Mouse (Mus musculus) macrophage (primary cell): ENCODE data around the gene Fam166b. TPM values are rescaled to one million over a fixed set of nuclear protein-coding genes. Genes with fewer than 3 reads are reported as not detected.

ENCODE experiments used
- H3K27ac ChIP-seq: fragments of 350-480 bp; formaldehyde crosslinking; 2 replicates; pipeline ENCODE4 v1.9.0; 2021
- H3K36me3 ChIP-seq: fragments of 350-480 bp; formaldehyde crosslinking; 2 replicates; pipeline ENCODE4 v1.9.0; 2021; ENCODE audit errors: inconsistent target
- H3K4me3 ChIP-seq: fragments of 350-480 bp; formaldehyde crosslinking; 2 replicates; pipeline ENCODE4 v1.9.0; 2021; ENCODE audit errors: inconsistent target
- H3K79me2 ChIP-seq: fragments of 350-480 bp; formaldehyde crosslinking; 2 replicates; pipeline ENCODE4 v1.9.0; 2021; ENCODE audit errors: inconsistent target
- WGBS: methylation state at CpG from one replicate; pipeline ENCODE4 v1.1.7; 2026; ENCODE audit warnings: inconsistent platforms; ENCODE audit not compliant: missing documents; 5-methylcytosine and 5-hydroxymethylcytosine counted together
- polyA plus RNA-seq: library from polyadenylated mRNA; stranded (reverse); fragments of 250-400 nt; gene quantifications from 3 replicates; pipeline ENCODE4 v1.2.4, GENCODE M21; 2018; ENCODE audit warnings: inconsistent platforms

Fam166b gene
- polyA plus RNA-seq, 1 experiment from 2014 or later, result not detected

DNA sequence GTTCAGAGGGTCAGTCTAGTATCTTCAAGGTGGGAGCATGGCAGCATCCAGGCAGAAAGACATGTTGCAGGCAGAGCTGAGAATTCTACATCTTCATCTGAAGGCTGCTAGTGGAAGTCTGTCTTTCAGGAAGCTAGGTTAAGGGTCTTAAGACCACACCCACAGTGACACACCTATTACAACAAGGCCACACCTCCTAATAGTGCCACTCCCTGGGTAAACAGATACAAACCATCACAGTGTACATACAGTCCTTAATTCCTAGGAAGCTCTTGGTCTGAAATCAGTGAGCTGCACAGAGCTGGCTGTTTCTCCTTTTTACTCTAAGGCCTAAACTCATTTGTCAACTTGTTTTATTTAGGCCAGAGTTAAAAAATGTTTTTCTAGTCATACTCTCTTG, 42.0 kb downstream of the Fam166b start:
- H3K36me3 ChIP-seq, result 0 out of 2 replicates have a peak, but pooled peaks cover 11% of the 10 kb centered on the region
- H3K79me2 ChIP-seq, result peaks cover 95% of the 10 kb centered on the region
- no peak overlapping the region for H3K27ac ChIP-seq

DNA sequence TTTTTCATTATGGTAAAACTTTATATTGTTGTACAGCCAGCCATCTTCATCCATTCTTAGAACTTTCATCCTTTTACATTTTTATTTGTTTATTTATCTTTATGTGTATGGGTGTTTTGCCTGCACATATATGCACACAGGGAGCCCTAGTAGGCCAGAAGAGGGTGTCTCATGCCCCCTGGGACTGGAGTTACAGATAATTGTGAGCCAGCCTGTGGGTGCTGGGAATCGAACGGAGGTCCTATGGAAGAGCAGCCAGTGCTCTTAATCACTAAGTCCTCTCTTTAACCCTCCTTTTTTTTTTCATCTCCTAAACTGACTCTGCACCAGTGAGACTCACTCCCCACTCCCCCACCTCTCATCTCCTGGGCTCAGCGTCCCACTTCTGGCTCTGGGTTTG, 44.4 kb downstream of the Fam166b start:
- H3K79me2 ChIP-seq, result peaks cover 83% of the 10 kb centered on the region
- WGBS, result 91% methylated on average over 3 of the region's 3 CpGs
- peak overlapping the region; percentile 64 for H3K4me3 ChIP-seq
- H3K36me3 ChIP-seq, result 0 out of 2 replicates have a peak, but pooled peaks cover 8% of the 10 kb centered on the region
- H3K27ac ChIP-seq, result peak overlapping the region; percentile 97

More for the DNA sequence above, 42.0 kb downstream of the Fam166b start:
- no peak overlapping the region for H3K4me3 ChIP-seq

DNA sequence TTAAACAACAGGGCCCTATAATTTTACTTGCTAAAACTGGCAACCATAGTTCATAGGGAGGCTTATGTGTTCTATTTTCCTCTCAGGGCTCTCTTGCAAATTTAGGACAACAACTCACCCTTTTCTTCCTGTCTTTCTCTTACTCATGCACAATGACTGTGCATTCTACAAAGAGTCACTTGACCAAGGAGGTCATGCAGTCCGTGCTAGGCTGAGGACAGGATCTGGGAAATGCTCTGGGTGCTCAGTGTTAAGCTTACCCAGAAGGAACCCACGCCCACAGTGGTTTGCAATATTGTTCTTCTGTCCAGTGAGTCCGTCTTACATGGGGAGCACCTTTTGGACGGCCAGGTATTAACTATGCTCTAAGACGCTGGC, 44.9 kb downstream of the Fam166b start:
- 57% methylated on average over 5 of the region's 5 CpGs for WGBS
- 0 out of 2 replicates have a peak, but pooled peaks cover 8% of the 10 kb centered on the region for H3K36me3 ChIP-seq
- peak overlapping the region; percentile 97 for H3K27ac ChIP-seq
- peaks cover 78% of the 10 kb centered on the region for H3K79me2 ChIP-seq
- H3K4me3 ChIP-seq, result peak overlapping the region; percentile 64

DNA sequence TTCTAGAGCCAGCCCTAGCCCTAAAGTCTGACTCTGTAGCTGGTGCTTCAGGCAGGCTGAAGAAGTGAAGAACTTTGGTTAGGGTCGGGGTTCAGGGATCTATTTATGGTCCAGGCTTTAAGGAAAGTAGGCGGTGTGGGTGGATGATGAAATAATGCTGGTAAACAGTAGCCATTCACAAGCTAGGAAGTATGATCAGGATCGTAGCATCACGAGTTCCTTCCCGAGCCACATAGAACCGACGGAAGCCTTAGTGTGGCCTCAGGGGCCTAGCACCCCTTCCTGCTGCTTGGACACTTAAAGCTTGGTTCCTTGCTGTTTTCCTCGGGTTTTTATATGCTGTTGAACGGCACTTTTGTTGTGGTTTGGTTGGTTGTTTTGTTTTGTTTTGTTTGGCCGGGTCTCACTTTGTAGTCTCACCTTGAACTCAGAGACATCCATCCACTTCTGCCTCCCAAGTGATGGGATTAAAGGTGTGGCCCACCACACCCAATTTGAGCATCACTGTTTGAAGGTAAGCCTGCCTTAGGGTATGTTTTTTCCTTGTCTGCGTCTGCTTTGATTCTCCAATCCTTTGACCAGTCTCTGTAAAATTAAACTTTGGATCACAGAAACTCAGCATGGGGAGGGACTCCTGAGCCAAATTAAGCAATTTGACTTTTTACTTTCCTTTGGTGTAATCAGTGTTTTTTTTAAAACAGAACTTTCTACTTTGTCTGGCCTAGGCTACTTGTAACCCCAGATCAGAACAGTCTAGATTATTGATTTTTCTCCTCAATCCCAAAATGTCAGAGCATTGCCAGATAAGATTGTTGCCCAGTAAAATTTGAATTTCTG, 45.5 kb downstream of the Fam166b start:
- Histone ChIP-seq H3K4me3 (peak overlapping the region; percentile 64), H3K79me2 (peaks cover 72% of the 10 kb centered on the region), H3K36me3 (0 out of 2 replicates have a peak, but pooled peaks cover 4% of the 10 kb centered on the region), H3K27ac (peak overlapping the region; percentile 97)
- 32% methylated on average over 11 of the region's 11 CpGs for WGBS

DNA sequence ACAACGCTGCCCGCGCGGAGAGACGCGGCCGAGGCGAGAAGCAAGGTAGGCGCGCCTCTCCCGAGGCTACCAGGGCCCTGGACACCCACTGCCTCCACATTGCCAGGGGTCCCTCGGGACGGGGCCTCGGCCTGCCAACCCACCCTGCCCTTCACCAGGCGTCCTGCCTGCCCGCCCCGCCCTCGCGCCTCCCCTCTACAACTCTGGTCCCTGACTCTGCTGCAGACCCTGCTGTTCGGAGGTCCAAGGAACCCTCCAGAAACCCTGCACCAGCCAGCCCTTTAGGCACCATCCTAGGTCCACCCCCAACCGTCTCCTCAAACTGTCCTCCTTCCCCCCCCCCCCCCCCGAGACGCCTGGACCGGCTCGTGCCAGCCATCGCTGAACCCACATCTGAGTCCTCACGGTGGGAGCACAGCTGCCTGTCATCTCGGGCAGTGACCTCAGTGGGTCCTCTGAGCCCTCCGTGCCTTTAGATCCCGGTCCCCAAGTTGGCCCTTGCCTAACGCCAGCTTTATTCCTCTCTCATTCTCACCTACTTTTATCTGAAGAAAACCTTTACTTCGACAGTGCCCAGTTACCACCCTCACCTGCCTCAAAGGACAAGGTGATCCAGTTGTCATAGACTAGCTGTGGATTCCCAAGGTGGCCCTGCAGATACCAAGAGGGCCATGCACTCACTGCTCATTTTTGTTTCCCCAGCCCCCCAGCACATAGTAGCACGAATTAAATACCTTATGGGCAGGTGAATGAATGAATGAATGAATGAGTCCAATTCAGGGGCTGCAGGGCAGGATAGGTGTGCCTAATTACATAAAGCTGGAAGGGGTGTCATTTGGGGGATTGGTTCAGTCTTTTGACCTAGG, 46.5 kb downstream of the Fam166b start:
- 8% methylated on average over 27 of the region's 33 CpGs for WGBS
- H3K4me3 ChIP-seq, result peak overlapping the region; percentile 64

DNA sequence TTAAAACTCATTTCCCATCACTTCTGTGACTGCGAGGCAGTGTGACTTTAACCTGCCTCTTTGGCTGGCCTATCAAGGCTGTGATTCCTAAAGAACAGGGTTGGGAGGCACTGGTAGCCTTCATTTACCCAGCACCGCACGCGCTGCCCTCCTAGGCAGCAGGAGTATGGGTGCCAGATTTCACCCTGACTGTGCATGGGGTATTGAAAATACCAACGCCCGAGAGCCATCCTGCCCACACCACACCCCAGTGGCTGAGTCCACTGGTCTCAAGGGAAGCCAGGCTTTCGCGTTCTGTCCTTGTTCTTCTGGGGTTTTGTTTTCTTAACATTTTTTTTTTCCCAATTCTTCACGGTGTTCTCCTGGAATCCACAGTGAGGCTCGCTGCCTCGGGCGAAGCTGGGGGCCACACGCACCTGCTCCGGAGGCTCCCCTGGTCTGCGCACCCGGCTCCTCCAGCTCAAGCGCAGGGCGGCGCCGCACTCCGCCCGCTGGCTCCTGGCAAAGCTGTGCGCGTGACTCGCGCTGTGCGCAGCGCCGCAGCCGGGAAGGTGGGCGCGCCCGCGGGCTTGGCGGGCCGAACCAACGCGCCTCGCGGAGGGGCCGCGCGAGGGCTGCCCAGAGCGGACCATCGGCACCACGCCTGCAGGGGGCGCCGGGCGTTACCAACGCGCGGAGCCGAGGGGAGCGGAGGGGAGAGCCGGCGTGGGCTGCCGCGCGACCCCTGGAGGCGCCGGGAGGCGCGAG, 47.4 kb downstream of the Fam166b start, which contains the start of gene Rusc2:
Gene Rusc2, plus strand, starts transcription at position 572 of the 747 bp plus-strand sequence.
- Histone ChIP-seq H3K36me3 (no peaks in the 10 kb centered on the region), H3K27ac (peak within 1 kb of the TSS; percentile 97), H3K4me3 (peak within 1 kb of the TSS; percentile 68), H3K79me2 (peaks cover 53% of the 10 kb centered on the region)
- 1% methylated on average over 53 of the region's 63 CpGs for WGBS

More for the DNA sequence above, 46.5 kb downstream of the Fam166b start:
- Histone ChIP-seq H3K79me2 (peaks cover 61% of the 10 kb centered on the region), H3K36me3 (no peaks in the 10 kb centered on the region), H3K27ac (peak overlapping the region; percentile 97)

DNA sequence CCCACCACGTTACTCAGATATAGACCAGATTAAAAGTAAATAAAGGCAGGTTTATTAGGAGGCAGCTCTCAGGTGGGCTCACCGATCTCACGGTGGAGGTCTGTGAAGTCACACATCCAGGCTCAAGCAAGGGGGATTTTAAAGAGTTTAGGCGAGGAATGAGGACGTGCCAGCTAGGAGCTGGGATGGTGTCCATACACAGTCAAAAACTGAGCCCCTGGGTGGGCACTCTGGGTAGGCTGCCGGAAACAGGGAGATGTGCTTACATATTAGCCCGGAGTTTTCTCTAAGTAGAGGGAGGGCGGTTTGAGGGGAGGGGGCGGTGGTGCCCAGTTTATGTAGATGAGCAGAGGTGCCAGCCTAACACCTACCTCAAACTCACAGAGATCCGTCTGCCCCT, 48.0 kb downstream of the Fam166b start:
- H3K4me3 ChIP-seq, result peak overlapping the region; percentile 68
- H3K79me2 ChIP-seq, result peaks cover 47% of the 10 kb centered on the region
- 50% methylated on average over 10 of the region's 10 CpGs for WGBS
- H3K36me3 ChIP-seq, result no peaks in the 10 kb centered on the region
- peak overlapping the region; percentile 85 for H3K27ac ChIP-seq

DNA sequence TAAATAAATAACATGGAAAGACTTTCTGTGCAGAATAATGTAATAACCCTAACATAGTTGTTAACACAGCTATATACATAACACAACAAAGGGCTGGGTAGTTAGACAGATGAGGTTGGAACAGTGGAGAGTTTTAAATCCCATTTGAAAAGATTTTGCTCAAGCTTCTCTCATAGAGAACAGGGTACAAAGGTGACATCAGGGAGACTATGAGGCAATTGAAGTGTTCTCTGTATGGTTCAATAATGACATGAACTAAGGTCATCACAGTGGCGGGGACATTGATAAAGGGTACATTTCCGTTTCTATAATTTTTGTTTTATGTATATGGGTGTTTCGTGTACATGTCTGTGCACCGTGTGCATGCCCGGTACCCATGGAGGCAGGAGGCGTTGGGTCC, 49.3 kb downstream of the Fam166b start:
- WGBS, result 100% methylated on average over 6 of the region's 6 CpGs
- H3K36me3 ChIP-seq, result no peaks in the 10 kb centered on the region

More for the DNA sequence above, 49.3 kb downstream of the Fam166b start:
- H3K4me3 ChIP-seq, result no peak overlapping the region
- H3K27ac ChIP-seq, result no peak overlapping the region
- H3K79me2 ChIP-seq, result peaks cover 33% of the 10 kb centered on the region

Other genes starting within 250 kb of the Fam166b start
- gene Atp8b5, start 162.0 kb downstream of the Fam166b start, polyA plus RNA-seq, result 0.05 to 0.36 TPM in 2 of 3 replicates, not detected in the other
- 22.3 to 44.8 TPM (median 33.3 TPM) in 3 replicates for gene Rusc2, start 47.2 kb downstream of the Fam166b start, polyA plus RNA-seq
- gene Tesk1, start 12.8 kb upstream of the Fam166b start, polyA plus RNA-seq, result 40.0 to 51.6 TPM (median 50.0 TPM) in 3 replicates
- 155 to 199 TPM (median 157 TPM) in 3 replicates for gene Cd72, start 25.5 kb upstream of the Fam166b start, polyA plus RNA-seq
- not detected in 3 replicates for gene Sit1, start 54.6 kb upstream of the Fam166b start, polyA plus RNA-seq
- gene Ccdc107, start 63.8 kb upstream of the Fam166b start, polyA plus RNA-seq, result 24.0 to 38.6 TPM (median 24.2 TPM) in 3 replicates
- 0.69 to 2.4 TPM (median 1.2 TPM) in 3 replicates for gene Arhgef39, start 70.6 kb upstream of the Fam166b start, polyA plus RNA-seq
- gene Car9, start 77.8 kb upstream of the Fam166b start, polyA plus RNA-seq, result 3.0 to 7.4 TPM (median 4.9 TPM) in 3 replicates
- gene Tpm2, start 94.6 kb upstream of the Fam166b start, polyA plus RNA-seq, result 0.17 to 0.46 TPM in 2 of 3 replicates, not detected in the other
- 33.3 to 58.6 TPM (median 47.6 TPM) in 3 replicates for gene Creb3, start 133.2 kb upstream of the Fam166b start, polyA plus RNA-seq
- 179 to 305 TPM (median 276 TPM) in 3 replicates for gene Tln1, start 133.6 kb upstream of the Fam166b start, polyA plus RNA-seq
- gene Rgp1, start 149.6 kb upstream of the Fam166b start, polyA plus RNA-seq, result 17.6 to 45.0 TPM (median 21.9 TPM) in 3 replicates
- gene Gba2, start 149.7 kb upstream of the Fam166b start, polyA plus RNA-seq, result 5.4 to 9.2 TPM (median 8.6 TPM) in 3 replicates
- not detected in 3 replicates for gene Msmp, start 155.4 kb upstream of the Fam166b start, polyA plus RNA-seq
- not detected in 3 replicates for gene Npr2, start 202.8 kb upstream of the Fam166b start, polyA plus RNA-seq
- not detected in 3 replicates for gene Spag8, start 224.5 kb upstream of the Fam166b start, polyA plus RNA-seq
- gene Hint2, start 227.3 kb upstream of the Fam166b start, polyA plus RNA-seq, result 11.4 to 34.2 TPM (median 26.9 TPM) in 3 replicates
- gene Tmem8b, start 239.8 kb upstream of the Fam166b start, polyA plus RNA-seq, result 0.80 to 1.5 TPM (median 1.1 TPM) in 3 replicates
- 0.53 to 4.6 TPM (median 0.59 TPM) in 3 replicates for gene Fam221b, start 240.0 kb upstream of the Fam166b start, polyA plus RNA-seq